ENCODE assay signal across 8 mouse cellular contexts in the genomic region with DNA sequence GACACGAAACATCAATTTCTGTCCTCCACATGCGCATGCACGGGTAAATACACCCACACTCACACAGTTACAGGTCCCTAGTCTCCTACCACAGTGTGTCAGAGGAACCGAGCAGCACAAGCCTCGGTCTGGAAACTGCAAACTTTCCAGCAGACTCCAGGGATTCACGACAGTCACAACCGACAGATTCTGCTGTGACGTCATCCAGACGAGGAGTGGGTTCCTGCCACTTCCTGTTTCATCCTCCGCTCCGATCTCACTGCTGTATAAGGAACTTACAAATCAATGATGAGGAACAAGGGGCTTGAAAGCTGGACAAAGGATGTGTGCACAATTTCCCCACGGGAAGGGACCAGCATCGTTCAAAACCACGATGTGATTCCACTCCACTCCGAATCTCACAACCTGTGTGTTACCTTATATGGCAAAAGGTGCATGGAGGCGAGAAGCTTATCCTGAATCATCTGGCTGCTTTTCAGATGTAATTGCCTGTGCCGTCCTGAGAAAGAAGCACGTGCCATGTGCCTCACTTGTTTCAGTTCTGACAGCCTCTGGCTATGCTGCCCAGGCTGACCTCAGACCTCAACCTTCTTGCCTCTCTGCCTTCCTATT. TPM values are rescaled to one million over a fixed set of nuclear protein-coding genes. Genes with fewer than 3 reads are reported as not detected.
DNase-seq lines count a peak whose midpoint lies in the region.

No protein-coding gene starts in this region.

- DNase-seq in B cell, adult 2 months, result peak; percentile 61 to 62
- DNase-seq in MEL-GATA-1-ER (ENCODE audit: extremely low read depth, low read depth), result peak; percentile 79
- DNase-seq in frontal cortex, postnatal 10 days (ENCODE audit: low spot score in 2 of 2), result peak; percentile 45 to 66
- peak; percentile 25 to 39 for DNase-seq in layer of hippocampus, postnatal 25 days (ENCODE audit: extremely low spot score in 1 of 2, low spot score in 1 of 2)
- peak; percentile 42 to 50 for DNase-seq in spleen, postnatal 36 days (ENCODE audit: low spot score in 2 of 2)
- DNase-seq in adrenal gland, postnatal 10 days, result no peak
- DNase-seq in adrenal gland, adult 18-20 months (ENCODE audit: low spot score in 2 of 2), result no peak

- WGBS in macrophage (ENCODE audit: missing documents), result 4% methylated on average over 18 of the region's 18 CpGs

- H3K36me3 ChIP-seq in macrophage (ENCODE audit: inconsistent target), result no peaks in the 10 kb centered on the region

- peak overlapping the region; percentile 8; the same call in 1 of the 2 replicates for H3K4me3 ChIP-seq in macrophage (ENCODE audit: inconsistent target)

- no peaks in the 10 kb centered on the region for H3K79me2 ChIP-seq in macrophage (ENCODE audit: inconsistent target)

- 0 out of 2 replicates have a peak overlapping the region, but pooled peaks have one; percentile 13 for H3K27ac ChIP-seq in macrophage

RNA-seq across cellular contexts. Expression of a gene that starts 14.6 kb away (rescaled TPM):
- 100 to 1,000 TPM; 103 to 116 TPM for total RNA-seq in layer of hippocampus, postnatal 25 days (2021)
- 100 to 1,000 TPM; 131 to 209 (median 169) TPM for total RNA-seq in macrophage (2018; cell fraction: chromatin; rRNA removed)
- total RNA-seq in macrophage (2018; cell fraction: cytosol; rRNA removed), result 10 to 100 TPM; 20.3 to 30.6 (median 24.8) TPM
- 100 to 1,000 TPM in 12 of 26 experiments, 10 to 100 TPM in 14; 62.6 to 145 (median 97.2) TPM for total RNA-seq in macrophage (2018; cell fraction: nucleus; rRNA removed)
- 20.7 to 24.6 TPM (median 23.1 TPM) in 3 replicates for polyA plus RNA-seq in macrophage (2018)
- 10 to 100 TPM; 84.9 to 94.1 TPM for total RNA-seq in adrenal gland, postnatal 10 days (2021)
- total RNA-seq in adrenal gland, adult 18-20 months (2021), result 10 to 100 TPM; 75.0 to 88.1 TPM

RNA-seq across cellular contexts. Expression of a gene that starts 21.9 kb away (rescaled TPM):
- 100 to 1,000 TPM; 243 to 246 TPM for total RNA-seq in layer of hippocampus, postnatal 25 days (2021)
- total RNA-seq in macrophage (2018; cell fraction: chromatin; rRNA removed), result 100 to 1,000 TPM; 230 to 869 (median 471) TPM
- 100 to 1,000 TPM; 113 to 172 (median 137) TPM for total RNA-seq in macrophage (2018; cell fraction: cytosol; rRNA removed)
- total RNA-seq in macrophage (2018; cell fraction: nucleus; rRNA removed), result 100 to 1,000 TPM; 203 to 899 (median 388) TPM
- 111 to 154 TPM (median 137 TPM) in 3 replicates for polyA plus RNA-seq in macrophage (2018)
- total RNA-seq in adrenal gland, postnatal 10 days (2021), result 100 to 1,000 TPM; 300 to 322 TPM
- total RNA-seq in adrenal gland, adult 18-20 months (2021), result 100 to 1,000 TPM; 393 to 425 TPM

Comparison
In these comparisons a context has a peak if more than half of its experiments do, and no peak if none do; other contexts are left out.
1. DNase-seq: peak in B cell, adult 2 months (2 of 2), MEL-GATA-1-ER (single experiment), frontal cortex, postnatal 10 days (2 of 2), layer of hippocampus, postnatal 25 days (2 of 2) and spleen, postnatal 36 days (2 of 2); none in adrenal gland, postnatal 10 days (single experiment) and adrenal gland, adult 18-20 months (0 of 2).